18 mouse cellular contexts compared by ENCODE assay signal in the genomic region with DNA sequence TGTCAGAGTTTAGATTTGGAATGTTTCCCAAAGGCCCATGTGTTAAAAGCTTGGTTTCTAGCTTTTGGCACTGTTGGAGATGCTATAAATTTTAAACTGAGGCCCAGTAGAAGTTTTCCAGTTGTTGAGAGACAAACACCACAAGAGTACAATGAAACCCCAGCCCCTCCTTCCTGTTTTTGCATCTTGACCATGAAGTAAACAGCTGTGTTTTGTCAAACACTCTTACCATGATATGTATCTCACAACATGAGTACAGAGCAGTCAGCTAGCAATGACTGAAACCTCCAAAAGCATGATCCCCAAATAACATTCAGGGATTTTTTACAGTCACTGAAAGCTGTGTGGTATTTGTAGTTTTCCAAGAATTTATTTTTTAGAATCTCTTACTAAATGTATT.
"Had no signal": no experiment of that assay in that cellular context is flagged by ENCODE, and none has a peak within 500 bp of the region (broad histone marks: within the 10 kb centered on the region; RNA-seq: fewer than 3 reads in every experiment).

No protein-coding gene starts in this region.

- H3K9ac ChIP-seq: liver, embryonic 14.5 days; midbrain, embryonic 12.5 days; neural tube, embryonic 13.5 days; neural tube, embryonic 15.5 days had no signal

- H3K27me3 ChIP-seq: midbrain, embryonic 12.5 days; neural tube, embryonic 13.5 days; neural tube, embryonic 15.5 days had no signal

- H3K27ac ChIP-seq: liver, embryonic 14.5 days; midbrain, embryonic 10.5 days; midbrain, embryonic 12.5 days; neural tube, embryonic 13.5 days; neural tube, embryonic 15.5 days had no signal

- H3K36me3 ChIP-seq: midbrain, embryonic 10.5 days; midbrain, embryonic 12.5 days; neural tube, embryonic 13.5 days; neural tube, embryonic 15.5 days had no signal

- H3K9me3 ChIP-seq: midbrain, embryonic 10.5 days; midbrain, embryonic 12.5 days; neural tube, embryonic 13.5 days; neural tube, embryonic 15.5 days had no signal

- H3K4me2 ChIP-seq: midbrain, embryonic 12.5 days; neural tube, embryonic 13.5 days; neural tube, embryonic 15.5 days had no signal

- ATAC-seq: midbrain, embryonic 16.5 days had no signal

- H3K4me3 ChIP-seq: midbrain, embryonic 10.5 days; midbrain, embryonic 12.5 days; myocyte; neural tube, embryonic 13.5 days; neural tube, embryonic 15.5 days had no signal

- DNase-seq: lung, adult 18-20 months; lung, postnatal 4 days; midbrain, embryonic 14.5 days; retina, postnatal 1 day; right cerebral cortex, adult 18-20 months; right cerebral cortex, postnatal 25 days; right cerebral cortex, postnatal 4 days; spleen, adult 18-20 months; thymus, adult 18-20 months; thymus, postnatal 14 days; thymus, postnatal 36 days had no signal

- H3K4me1 ChIP-seq: midbrain, embryonic 12.5 days; neural tube, embryonic 13.5 days; neural tube, embryonic 15.5 days had no signal
